Mouse (Mus musculus) gastrocnemius, postnatal 36 days (tissue): ENCODE measurements around the gene Rhox2e. TPM values are rescaled to one million over a fixed set of nuclear protein-coding genes. Genes with fewer than 3 reads are reported as not detected.
"Not testable (repeated sequence)": the region's sequence is repeated elsewhere in the genome, so short reads cannot be mapped to it uniquely, and the experiment has no call there.

ENCODE experiments used
- DNase-seq, 2 experiments: peaks; one replicate each; pipeline ENCODE4 v3.0.0; 2022
- intact Hi-C: fragments of 180-260 bp; cut with DNase I; formaldehyde crosslinking; loops from one replicate; pipeline ENCODE4 v1.15.1; 2025
- long read RNA-seq, 2 experiments: library from polyadenylated mRNA; stranded (forward); transcript quantifications; one replicate each; pipeline ENCODE4 v2.0.0; 2021
- total RNA-seq, 2 experiments: library from RNA; stranded (reverse); gene quantifications; 2 replicates each; pipeline ENCODE4 v1.2.3; 2021

The Rhox2e gene
- not detected for total RNA-seq
- long read RNA-seq, experiment 1: 0 reads
- long read RNA-seq, experiment 2: 0 reads

DNA sequence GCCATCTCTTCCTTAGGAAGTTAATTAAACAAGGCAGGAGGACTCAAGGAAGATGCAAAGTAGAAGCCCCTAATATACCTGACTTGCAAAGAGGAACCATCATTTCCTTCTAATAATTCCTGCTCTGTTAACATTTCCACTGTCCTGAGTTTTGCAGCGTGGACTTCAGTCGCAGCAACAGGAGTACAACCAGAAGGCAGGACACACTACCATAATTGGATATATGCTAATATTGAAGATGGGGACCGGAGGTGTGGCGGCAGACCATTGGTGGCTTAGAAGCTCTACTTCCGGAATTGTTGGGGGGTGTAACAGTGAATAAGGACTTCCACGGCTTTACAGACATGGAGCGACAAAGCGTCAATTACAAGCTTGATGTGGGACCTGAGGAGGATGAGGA lies at the start of gene Rhox2e:
Gene Rhox2e (plus strand): TSS at position 301 of the 400 bp plus-strand sequence.
- intact Hi-C loops, DNase-seq: not testable (repeated sequence)

DNA sequence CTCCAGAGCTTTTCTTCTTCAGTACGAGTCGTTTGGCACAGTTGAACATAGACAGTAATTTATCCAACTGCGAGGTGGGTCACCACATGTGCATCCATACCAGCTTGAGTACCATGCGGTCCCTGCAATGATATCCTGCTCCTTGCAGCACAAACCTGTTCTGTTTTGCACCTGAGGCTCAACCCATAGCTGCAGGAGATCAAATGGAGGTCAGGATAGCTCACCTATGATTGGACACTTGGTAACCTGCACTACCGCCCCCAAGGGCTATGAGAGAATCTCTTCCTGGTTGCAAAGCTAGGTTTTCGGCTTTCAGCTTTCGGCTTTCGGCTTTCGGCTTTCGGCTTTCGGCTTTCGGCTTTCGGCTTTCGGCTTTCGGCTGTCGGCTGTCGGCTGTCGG lies 16.2 kb upstream of the Rhox2e start, which contains the start of gene Rhox4d:
Gene Rhox4d (plus strand): TSS at position 301 of the 400 bp plus-strand sequence.
- DNase-seq, intact Hi-C loops: not testable (repeated sequence)

DNA sequence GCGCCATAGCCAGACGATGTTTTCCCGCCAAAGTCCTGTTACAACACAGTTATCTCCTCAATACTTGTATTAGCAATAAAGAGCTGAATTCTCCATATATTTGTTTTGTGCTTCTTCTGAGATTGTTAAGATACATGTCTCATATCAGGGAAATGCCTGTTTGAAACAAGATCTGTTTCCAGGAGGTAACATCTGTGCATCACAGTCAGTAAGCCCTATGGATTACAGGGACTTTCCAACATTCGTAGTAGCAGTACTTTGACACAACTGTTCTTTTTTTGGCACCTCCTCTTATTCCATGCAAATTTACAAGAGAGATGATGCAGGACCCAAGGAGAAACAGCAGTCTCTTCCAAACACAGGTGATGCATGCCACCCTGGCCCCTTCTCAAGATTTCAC lies 11.5 kb downstream of the Rhox2e start, which contains the start of gene Rhox3e:
Gene Rhox3e (plus strand): TSS at position 301 of the 400 bp plus-strand sequence.
- intact Hi-C loops: not testable (repeated sequence)

DNA sequence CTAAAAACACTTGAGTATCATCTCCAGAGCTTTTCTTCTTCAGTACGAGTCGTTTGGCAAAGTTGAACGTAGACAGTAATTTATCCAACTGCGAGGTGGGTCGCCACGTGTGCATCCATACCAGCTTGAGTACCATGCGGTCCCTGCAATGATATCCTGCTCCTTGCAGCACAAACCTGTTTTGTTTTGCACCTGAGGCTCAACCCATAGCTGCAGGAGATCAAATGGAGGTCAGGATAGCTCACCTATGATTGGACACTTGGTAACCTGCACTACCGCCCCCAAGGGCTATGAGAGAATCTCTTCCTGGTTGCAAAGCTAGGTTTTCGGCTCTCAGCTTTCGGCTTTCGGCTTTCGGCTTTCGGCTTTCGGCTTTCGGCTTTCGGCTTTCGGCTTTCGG lies 26.9 kb downstream of the Rhox2e start, which contains the start of gene Rhox4e:
Gene Rhox4e (plus strand): TSS at position 301 of the 400 bp plus-strand sequence.
- intact Hi-C loops: not testable (repeated sequence)

More for the DNA sequence above, 11.5 kb downstream of the Rhox2e start, which contains the start of gene Rhox3e:
- not testable (repeated sequence) for DNase-seq

DNA sequence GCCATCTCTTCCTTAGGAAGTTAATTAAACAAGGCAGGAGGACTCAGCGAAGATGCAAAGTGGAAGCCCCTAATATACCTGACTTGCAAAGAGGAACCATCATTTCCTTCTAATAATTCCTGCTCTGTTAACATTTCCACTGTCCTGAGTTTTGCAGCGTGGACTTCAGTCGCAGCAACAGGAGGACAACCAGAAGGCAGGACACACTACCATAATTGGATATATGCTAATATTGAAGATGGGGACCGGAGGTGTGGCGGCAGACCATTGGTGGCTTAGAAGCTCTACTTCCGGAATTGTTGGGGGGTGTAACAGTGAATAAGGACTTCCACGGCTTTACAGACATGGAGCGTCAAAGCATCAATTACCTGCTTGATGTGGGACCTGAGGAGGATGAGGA lies 40.9 kb downstream of the Rhox2e start, which contains the start of gene Rhox2f:
Gene Rhox2f (plus strand): TSS at position 301 of the 400 bp plus-strand sequence.
- DNase-seq, intact Hi-C loops: not testable (repeated sequence)

More for the DNA sequence above, 26.9 kb downstream of the Rhox2e start, which contains the start of gene Rhox4e:
- not testable (repeated sequence) for DNase-seq

DNA sequence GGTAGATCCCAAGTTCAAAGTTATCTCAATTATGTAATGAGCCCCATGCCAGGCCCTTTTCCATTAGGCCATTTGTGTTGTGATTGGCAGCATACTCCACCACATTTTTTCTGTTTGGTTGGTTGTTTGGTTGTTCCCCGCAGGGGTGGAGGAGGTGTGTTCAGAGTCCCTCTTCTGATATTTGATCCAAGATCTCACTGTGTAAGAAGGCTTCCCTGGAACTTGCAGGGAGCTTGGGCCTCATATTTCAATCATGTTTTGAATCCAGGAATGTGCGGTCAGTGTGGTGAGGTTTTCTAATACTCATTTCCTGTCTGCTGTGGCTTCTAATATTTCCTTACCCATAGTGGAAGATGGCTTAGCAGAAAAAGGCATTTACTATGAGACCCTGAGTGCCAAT lies 42.4 kb downstream of the Rhox2e start:
- intact Hi-C loops, DNase-seq: not testable (repeated sequence)

DNA sequence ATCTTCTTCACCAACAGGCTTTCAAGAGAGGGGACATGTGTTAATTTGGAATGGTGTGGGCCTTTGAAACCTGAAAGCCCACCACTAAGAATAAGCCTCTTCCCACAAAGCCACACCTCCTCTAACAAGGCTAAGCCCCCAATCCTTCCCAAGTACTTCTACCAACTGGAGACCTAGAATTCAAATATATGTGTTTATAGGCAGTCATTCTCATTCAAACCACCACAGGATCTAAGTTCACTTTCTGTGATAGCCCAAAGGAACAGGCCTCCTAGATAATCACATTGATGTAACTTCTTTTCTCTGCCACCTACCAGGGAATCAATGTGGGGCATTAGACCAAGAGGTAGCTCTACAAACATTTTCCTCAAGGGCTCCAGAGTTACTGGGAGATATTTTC lies 50.4 kb downstream of the Rhox2e start, which contains the start of gene Rhox3f:
Gene Rhox3f (plus strand): TSS at position 301 of the 400 bp plus-strand sequence.
- intact Hi-C loops: not testable (repeated sequence)

More for the DNA sequence above, 50.4 kb downstream of the Rhox2e start, which contains the start of gene Rhox3f:
- not testable (repeated sequence) for DNase-seq

Other genes starting within 250 kb of the Rhox2e start
- gene Rhox3a2, start 150.4 kb upstream of the Rhox2e start, total RNA-seq: not detected
- gene Rhox4a2, start 139.6 kb upstream of the Rhox2e start, total RNA-seq: not detected
- not detected for gene Rhox2b, start 118.4 kb upstream of the Rhox2e start, total RNA-seq
- gene Rhox4b, start 98.0 kb upstream of the Rhox2e start, total RNA-seq: not detected
- gene Rhox2c, start 76.8 kb upstream of the Rhox2e start, total RNA-seq: not detected
- gene Rhox3c, start 71.9 kb upstream of the Rhox2e start, total RNA-seq: not detected
- not detected for gene Rhox4c, start 50.1 kb upstream of the Rhox2e start, total RNA-seq
- gene Rhox2d, start 37.0 kb upstream of the Rhox2e start, total RNA-seq: not detected
- gene Rhox4d, start 16.1 kb upstream of the Rhox2e start, total RNA-seq: not detected
- gene Rhox3e, start 11.6 kb downstream of the Rhox2e start, total RNA-seq: under 1 TPM in 1 of 2 experiments, not detected in 1; 0.76 TPM
- gene Rhox4e, start 27.0 kb downstream of the Rhox2e start, total RNA-seq: not detected
- gene Rhox2f, start 41.0 kb downstream of the Rhox2e start, total RNA-seq: not detected
- gene Rhox3f, start 50.5 kb downstream of the Rhox2e start, total RNA-seq: not detected
- gene Rhox4f, start 77.3 kb downstream of the Rhox2e start, total RNA-seq: not detected
- not detected for gene Rhox3g, start 98.2 kb downstream of the Rhox2e start, total RNA-seq
- not detected for gene Rhox2g, start 113.0 kb downstream of the Rhox2e start, total RNA-seq
- not detected for gene Rhox4g, start 120.9 kb downstream of the Rhox2e start, total RNA-seq
- gene Rhox3h, start 138.3 kb downstream of the Rhox2e start, total RNA-seq: not detected
- not detected for gene Rhox2h, start 142.8 kb downstream of the Rhox2e start, total RNA-seq